Mouse (Mus musculus) common myeloid progenitor, adult 5-6 weeks (primary cell): ENCODE results near the gene Serinc5. TPM values are rescaled to one million over a fixed set of nuclear protein-coding genes. Genes with fewer than 3 reads are reported as not detected.
A peak's percentile ranks its signal among the peaks of the same experiment; 100 is the strongest.

Source experiments
- ATAC-seq: replicated peaks from 2 replicates; pipeline ENCODE4 v1.8.0; 2016; ENCODE audit warnings: low read depth, mild to moderate bottlenecking, moderate TSS enrichment, inconsistent platforms; ENCODE audit not compliant: poor library complexity, severe bottlenecking
- total RNA-seq: library from RNA; stranded (forward); fragments of 200-1000, 187-1606 nt; gene quantifications from 2 replicates; pipeline ENCODE4 v1.2.3, GENCODE M21; 2017

Serinc5 gene
- total RNA-seq, 1 experiment from 2014 or later = 15.5 TPM

GRCm38 (mm10) chr13:92611254-92611784 lies 428 bp downstream of the Serinc5 start:
- ATAC-seq = peak; percentile 2; the same call in 1 of the 2 replicates

DNA sequence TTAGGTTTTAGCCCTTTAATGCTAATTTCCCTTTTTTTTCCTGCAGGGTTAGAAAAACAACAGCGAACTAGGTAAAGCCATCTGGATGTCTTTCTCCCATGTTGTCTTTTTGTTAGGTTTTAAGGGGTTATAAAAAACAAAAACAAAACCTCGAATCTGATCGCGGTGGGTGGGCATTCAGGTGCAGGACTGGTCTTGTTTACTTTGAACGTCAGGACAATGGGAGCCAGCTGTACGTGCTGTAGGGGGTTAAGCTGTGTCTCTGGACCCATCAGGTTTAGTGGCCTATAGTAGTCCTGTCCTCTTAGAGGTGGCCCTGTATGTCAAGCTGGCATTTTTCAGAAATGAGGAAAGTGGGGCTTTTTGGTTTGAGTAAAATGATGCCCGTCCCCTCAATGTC lies 1.0 kb downstream of the Serinc5 start:
- ATAC-seq = no peak

DNA sequence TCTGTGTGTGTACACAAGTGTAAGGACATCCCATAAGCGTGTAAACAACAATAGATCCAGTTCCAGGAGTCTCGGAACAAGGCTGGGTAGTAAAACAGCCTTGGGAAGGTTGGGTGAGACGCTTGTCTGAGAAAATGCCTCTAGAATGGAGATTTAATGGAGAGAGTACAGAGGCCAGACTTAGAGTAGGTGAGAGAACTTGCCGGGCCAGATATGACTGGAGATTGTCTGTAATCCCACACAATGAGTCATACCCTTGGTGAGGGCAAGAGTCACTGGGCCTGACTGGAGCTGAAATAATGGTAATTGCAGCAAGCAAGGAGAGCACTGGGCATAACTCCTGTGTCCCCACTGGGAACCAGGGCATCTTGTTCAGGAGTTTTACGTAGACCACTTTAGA lies 2.2 kb downstream of the Serinc5 start:
- ATAC-seq = no peak

DNA sequence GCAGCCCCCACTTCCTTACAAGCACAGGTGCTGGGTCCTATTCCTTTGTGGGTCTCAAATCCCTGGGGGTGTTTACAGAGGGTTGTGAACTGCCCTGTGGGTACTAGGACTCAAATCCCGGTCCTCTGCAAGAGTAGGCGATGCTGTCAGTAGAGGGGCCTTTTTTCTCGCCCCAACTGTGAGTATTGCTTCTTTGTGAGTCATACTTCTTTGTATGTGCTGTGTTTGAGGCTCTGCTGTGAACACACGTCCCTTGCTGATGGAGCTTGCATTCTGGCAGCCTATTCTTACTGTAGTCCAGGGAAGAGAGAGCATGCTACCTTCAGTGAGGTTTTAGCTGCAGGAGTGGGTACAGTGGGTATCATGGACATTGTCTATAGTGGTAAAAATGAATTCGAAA lies 4.3 kb downstream of the Serinc5 start:
- ATAC-seq = no peak

GRCm38 (mm10) chr13:92616459-92616858 lies 5.6 kb downstream of the Serinc5 start:
- ATAC-seq = no peak

DNA sequence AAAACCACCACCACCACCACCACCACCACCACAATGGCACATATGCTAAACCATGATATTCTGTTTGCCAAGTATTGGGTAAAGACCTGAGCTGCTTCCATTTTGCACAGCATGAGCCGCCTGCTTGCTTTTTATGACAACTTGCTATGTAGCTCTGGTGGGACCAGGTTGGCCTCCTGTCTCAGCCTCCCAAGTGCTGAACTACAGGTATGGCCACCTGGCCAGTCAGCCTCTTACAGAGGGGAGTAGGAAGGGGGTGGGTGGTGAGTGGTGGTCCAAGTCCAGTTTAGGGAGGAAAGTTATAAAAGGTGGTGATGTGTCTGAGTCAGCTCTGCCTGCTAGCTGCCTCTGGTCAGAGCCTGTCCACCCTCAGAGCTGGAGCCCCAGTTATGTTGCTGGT lies 15.3 kb downstream of the Serinc5 start:
- no peak for ATAC-seq

GRCm38 (mm10) chr13:92626725-92627124 lies 15.8 kb downstream of the Serinc5 start:
- ATAC-seq = no peak

- peak; percentile 84 for ATAC-seq
Measured at GRCm38 (mm10) chr13:92629509-92629908, 18.6 kb downstream of the Serinc5 start.

DNA sequence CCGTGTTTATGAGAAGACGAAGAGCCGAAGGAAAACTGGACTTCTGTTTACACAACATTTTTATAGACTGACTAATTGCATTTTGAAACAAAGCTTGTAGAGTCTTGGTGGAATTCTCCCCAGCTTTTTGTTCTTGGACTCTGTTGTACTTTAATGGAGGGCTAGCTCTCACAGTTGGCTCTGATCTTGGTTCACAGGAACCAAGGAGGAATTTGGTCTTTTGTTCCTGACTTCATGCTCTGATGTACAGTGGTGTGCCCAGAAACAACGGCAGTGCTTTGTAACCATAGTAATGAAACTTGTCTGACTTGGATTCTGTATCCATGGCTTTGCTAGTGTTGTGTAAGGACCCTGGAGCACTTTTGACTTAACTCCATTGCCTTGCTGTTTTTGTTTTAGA lies 20.6 kb downstream of the Serinc5 start:
- no peak for ATAC-seq

- ATAC-seq = no peak
Measured at GRCm38 (mm10) chr13:92632550-92632949, 21.7 kb downstream of the Serinc5 start.

DNA sequence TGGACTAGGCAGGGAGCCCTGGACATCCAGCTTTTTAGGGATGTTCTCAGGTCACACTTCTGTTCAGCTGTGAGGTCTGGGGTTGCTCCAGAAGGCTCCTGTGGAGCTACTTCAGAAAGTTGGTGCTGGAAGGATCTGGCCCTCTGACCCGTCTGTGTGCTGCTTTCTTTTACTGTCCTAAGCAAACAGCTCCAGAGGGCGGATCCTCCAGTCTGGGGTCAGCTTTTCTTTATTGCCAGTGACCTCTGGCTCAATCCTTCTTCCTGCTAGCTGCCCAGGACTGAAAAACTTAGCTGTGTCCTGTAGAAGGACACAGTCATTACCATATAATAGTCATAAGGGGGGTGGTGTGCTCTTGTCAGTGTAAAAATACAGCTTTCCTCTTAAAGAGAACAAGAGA lies 24.1 kb downstream of the Serinc5 start:
- ATAC-seq = no peak

- ATAC-seq = peak; percentile 18; the same call in 1 of the 2 replicates
Measured at GRCm38 (mm10) chr13:92636226-92636909, 25.5 kb downstream of the Serinc5 start.

- ATAC-seq = peak; percentile 96
Measured at GRCm38 (mm10) chr13:92636910-92637275, 26.0 kb downstream of the Serinc5 start.

- no peak for ATAC-seq
Measured at GRCm38 (mm10) chr13:92639093-92640014, 28.5 kb downstream of the Serinc5 start.

GRCm38 (mm10) chr13:92644199-92644598 lies 33.3 kb downstream of the Serinc5 start:
- ATAC-seq = no peak

- ATAC-seq = no peak
Measured at GRCm38 (mm10) chr13:92644753-92645152, 33.9 kb downstream of the Serinc5 start.

GRCm38 (mm10) chr13:92647695-92648094 lies 36.8 kb downstream of the Serinc5 start:
- ATAC-seq = no peak

GRCm38 (mm10) chr13:92649111-92649510 lies 38.2 kb downstream of the Serinc5 start:
- ATAC-seq = no peak

GRCm38 (mm10) chr13:92650956-92651355 lies 40.1 kb downstream of the Serinc5 start:
- peak; percentile 47; the same call in 1 of the 2 replicates for ATAC-seq

GRCm38 (mm10) chr13:92652498-92652897 lies 41.6 kb downstream of the Serinc5 start:
- no peak for ATAC-seq

GRCm38 (mm10) chr13:92653283-92653682 lies 42.4 kb downstream of the Serinc5 start:
- no peak for ATAC-seq
